Mouse (Mus musculus): ENCODE measurements at regions not wholly inside any gene's neighbourhood (a gene's known extent, or its start where the extent isn't known, plus 50 kb on each side); places are given as distances from the start of the nearest gene placed in this dataset.

DNA sequence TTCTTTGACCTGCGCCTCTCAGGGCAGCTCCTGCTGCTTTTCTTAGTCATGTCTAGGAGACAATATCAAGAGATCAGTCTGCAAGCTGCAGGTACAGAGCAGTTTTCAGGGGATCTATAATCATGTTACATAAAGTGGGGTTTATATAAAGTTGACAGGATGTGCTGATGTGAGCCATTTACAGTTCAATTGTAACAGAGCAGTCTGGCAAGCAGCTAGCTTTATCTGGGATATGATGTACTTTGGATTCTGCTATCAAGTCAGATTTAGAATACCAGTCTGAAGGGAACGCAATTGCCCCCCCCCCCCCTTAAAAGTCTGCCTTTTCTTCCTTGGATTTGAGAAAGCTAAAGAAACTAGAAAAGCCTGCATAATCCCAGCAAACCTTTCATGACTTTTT lies 77.6 kb upstream of the Acvr2a start:
- DNase-seq (ENCODE audit: low spot score in 2 of 2), result no peak
